Mouse (Mus musculus): ENCODE results near the gene Atxn2.
"Not testable (repeated sequence)": the region's sequence is repeated elsewhere in the genome, so short reads cannot be mapped to it uniquely, and the experiment has no call there.

Atxn2 gene

GRCm38 (mm10) chr5:121712232-121712933 is 1.2 kb downstream of the Atxn2 start:
- peak; percentile 57 to 70 for DNase-seq

- DNase-seq: peak; percentile 59 to 66
Measured at GRCm38 (mm10) chr5:121712934-121713538, 1.9 kb downstream of the Atxn2 start.

- DNase-seq: no peak
Measured at GRCm38 (mm10) chr5:121714331-121714730, 3.2 kb downstream of the Atxn2 start.

- no peak for DNase-seq
Measured at GRCm38 (mm10) chr5:121714928-121715327, 3.8 kb downstream of the Atxn2 start.

- no peak for DNase-seq
Measured at GRCm38 (mm10) chr5:121718462-121718861, 7.3 kb downstream of the Atxn2 start.

- DNase-seq: peak in 1 of 2 experiments; percentile 43
Measured at GRCm38 (mm10) chr5:121720888-121721585, 9.9 kb downstream of the Atxn2 start.

- no peak for DNase-seq
Measured at GRCm38 (mm10) chr5:121721841-121722240, 10.7 kb downstream of the Atxn2 start.

GRCm38 (mm10) chr5:121724678-121725077 is 13.5 kb downstream of the Atxn2 start:
- DNase-seq: no peak

GRCm38 (mm10) chr5:121730057-121730456 is 18.9 kb downstream of the Atxn2 start:
- no peak for DNase-seq

GRCm38 (mm10) chr5:121736641-121737040 is 25.5 kb downstream of the Atxn2 start:
- DNase-seq: no peak

GRCm38 (mm10) chr5:121738162-121738561 is 27.0 kb downstream of the Atxn2 start:
- not testable (repeated sequence) for DNase-seq

- no peak for DNase-seq
Measured at GRCm38 (mm10) chr5:121738576-121739191, 27.5 kb downstream of the Atxn2 start.

GRCm38 (mm10) chr5:121740516-121740915 is 29.4 kb downstream of the Atxn2 start:
- no peak for DNase-seq

GRCm38 (mm10) chr5:121742915-121743314 is 31.8 kb downstream of the Atxn2 start:
- no peak for DNase-seq

GRCm38 (mm10) chr5:121747884-121748594 is 36.9 kb downstream of the Atxn2 start:
- DNase-seq: not testable (repeated sequence)

GRCm38 (mm10) chr5:121749633-121750032 is 38.5 kb downstream of the Atxn2 start:
- no peak for DNase-seq

- no peak for DNase-seq
Measured at GRCm38 (mm10) chr5:121757900-121758299, 46.8 kb downstream of the Atxn2 start.

GRCm38 (mm10) chr5:121758341-121758740 is 47.2 kb downstream of the Atxn2 start:
- no peak for DNase-seq

GRCm38 (mm10) chr5:121759921-121760320 is 48.8 kb downstream of the Atxn2 start:
- DNase-seq: peak in 1 of 2 experiments; percentile 41

GRCm38 (mm10) chr5:121761459-121761858 is 50.3 kb downstream of the Atxn2 start:
- peak; percentile 33 to 43 for DNase-seq

- DNase-seq: no peak
Measured at GRCm38 (mm10) chr5:121762949-121763348, 51.8 kb downstream of the Atxn2 start.

GRCm38 (mm10) chr5:121765020-121765419 is 53.9 kb downstream of the Atxn2 start:
- DNase-seq: no peak

All from cerebellum, postnatal 25 days (tissue).